ENCODE assay signal across 10 mouse cellular contexts in genomic region chr14:120846073-120846850, GRCm38 (mm10).
DNase-seq lines count a peak whose midpoint lies in the region; ATAC-seq and TF ChIP-seq lines count a peak whose summit lies in the region.
"Had no signal": no experiment of that assay in that cellular context is flagged by ENCODE, and none has a peak within 500 bp of the region (broad histone marks: within the 10 kb centered on the region; RNA-seq: fewer than 3 reads in every experiment).

No protein-coding gene starts in this region.

- no peak for TF ChIP-seq POLR2A in myocyte (IDR thresholded peaks at IDR 0.05; ENCODE audit: insufficient read length, low read depth)

- H3K27me3 ChIP-seq in intestine, embryonic 15.5 days (replicated peaks): no peaks in the 10 kb centered on the region
- no peaks in the 10 kb centered on the region for H3K27me3 ChIP-seq in myocyte (ENCODE audit: control insufficient read depth, insufficient read depth, insufficient read length)
- H3K27me3 ChIP-seq in midbrain, embryonic 13.5 days: no peaks in the 10 kb centered on the region
- H3K27me3 ChIP-seq in hindbrain, embryonic 13.5 days: 0 out of 2 replicates have a peak, but pooled peaks cover 4% of the 10 kb centered on the region
- no peaks in the 10 kb centered on the region for H3K27me3 ChIP-seq in forebrain, postnatal 0 days (ENCODE audit: insufficient read depth, low read length)

- TF ChIP-seq CTCF in forebrain, postnatal 0 days (IDR thresholded peaks at IDR 0.05; ENCODE audit: low read depth): no peak

- no peaks in the 10 kb centered on the region for H3K9me3 ChIP-seq in intestine, embryonic 15.5 days
- no peaks in the 10 kb centered on the region for H3K9me3 ChIP-seq in midbrain, embryonic 13.5 days
- H3K9me3 ChIP-seq in hindbrain, embryonic 13.5 days: no peaks in the 10 kb centered on the region
- H3K9me3 ChIP-seq in forebrain, postnatal 0 days (ENCODE audit: low read length): no peaks in the 10 kb centered on the region

- no peaks in the 10 kb centered on the region for H3K79me2 ChIP-seq in myocyte (ENCODE audit: control insufficient read depth, insufficient read depth)

- ATAC-seq in intestine, embryonic 15.5 days: peak; percentile 77
- ATAC-seq in midbrain, embryonic 13.5 days: no peak
- no peak for ATAC-seq in hindbrain, embryonic 13.5 days (ENCODE audit: low FRiP score)
- ATAC-seq in forebrain, postnatal 0 days: no peak

- H3K27ac ChIP-seq in intestine, embryonic 15.5 days: no peak overlapping the region
- H3K27ac ChIP-seq in midbrain, embryonic 13.5 days: no peak overlapping the region
- no peak overlapping the region for H3K27ac ChIP-seq in hindbrain, embryonic 13.5 days
- H3K27ac ChIP-seq in forebrain, postnatal 0 days (ENCODE audit: low read depth, low read length): no peak overlapping the region

- H3K4me1 ChIP-seq in intestine, embryonic 15.5 days (replicated peaks): peaks cover 8% of the 10 kb centered on the region; the same call in 1 of the 2 replicates
- H3K4me1 ChIP-seq in midbrain, embryonic 13.5 days (replicated peaks): 0 out of 2 replicates have a peak, but pooled peaks cover 10% of the 10 kb centered on the region
- no peaks in the 10 kb centered on the region; the same call in 1 of the 2 replicates for H3K4me1 ChIP-seq in hindbrain, embryonic 13.5 days (replicated peaks)
- no peaks in the 10 kb centered on the region for H3K4me1 ChIP-seq in forebrain, postnatal 0 days (ENCODE audit: insufficient read depth)

- H3K4me3 ChIP-seq in intestine, embryonic 15.5 days (replicated peaks): no peak overlapping the region
- no peak overlapping the region for H3K4me3 ChIP-seq in myocyte
- no peak overlapping the region for H3K4me3 ChIP-seq in midbrain, embryonic 13.5 days (replicated peaks)
- no peak overlapping the region for H3K4me3 ChIP-seq in hindbrain, embryonic 13.5 days
- H3K4me3 ChIP-seq in forebrain, postnatal 0 days (ENCODE audit: low read depth, low read length): no peak overlapping the region

- no peak overlapping the region for H3K9ac ChIP-seq in intestine, embryonic 15.5 days
- H3K9ac ChIP-seq in midbrain, embryonic 13.5 days (replicated peaks): no peak overlapping the region
- H3K9ac ChIP-seq in hindbrain, embryonic 13.5 days: no peak overlapping the region
- H3K9ac ChIP-seq in forebrain, postnatal 0 days: no peak overlapping the region

- no peak overlapping the region for H3K4me2 ChIP-seq in intestine, embryonic 15.5 days (replicated peaks)
- H3K4me2 ChIP-seq in myocyte (ENCODE audit: low read depth): peak overlapping the region; percentile 33
- no peak overlapping the region for H3K4me2 ChIP-seq in midbrain, embryonic 13.5 days (replicated peaks)
- no peak overlapping the region for H3K4me2 ChIP-seq in hindbrain, embryonic 13.5 days
- H3K4me2 ChIP-seq in forebrain, postnatal 0 days (ENCODE audit: low read depth): no peak overlapping the region

- no peak overlapping the region for H3ac ChIP-seq in myocyte (ENCODE audit: control insufficient read depth, insufficient read length)

- intact Hi-C loops in heart, postnatal 25 days (cut with DNase I): no loop called here

- peak; percentile 40 to 64 for DNase-seq in heart, adult 18-20 months
- DNase-seq in heart, postnatal 25 days (ENCODE audit: low spot score): no peak
- DNase-seq in adrenal gland, postnatal 25 days: peak; percentile 54
- DNase-seq in forebrain, postnatal 0 days: no peak
- DNase-seq: thymus, postnatal 4 days had no signal

- 48% methylated on average over 10 of the region's 10 CpGs for WGBS in intestine, embryonic 15.5 days
- WGBS in midbrain, embryonic 13.5 days: 65% methylated on average over 10 of the region's 10 CpGs
- WGBS in hindbrain, embryonic 13.5 days: 67% methylated on average over 10 of the region's 10 CpGs
- WGBS in forebrain, postnatal 0 days: 71% methylated on average over 10 of the region's 10 CpGs

- no peaks in the 10 kb centered on the region for H3K36me3 ChIP-seq in intestine, embryonic 15.5 days
- no peaks in the 10 kb centered on the region for H3K36me3 ChIP-seq in myocyte (ENCODE audit: control insufficient read depth, insufficient read depth)
- no peaks in the 10 kb centered on the region for H3K36me3 ChIP-seq in midbrain, embryonic 13.5 days
- no peaks in the 10 kb centered on the region for H3K36me3 ChIP-seq in hindbrain, embryonic 13.5 days
- H3K36me3 ChIP-seq in forebrain, postnatal 0 days (ENCODE audit: insufficient read depth): no peaks in the 10 kb centered on the region
- H3K36me3 ChIP-seq: G1E had no signal

TF ChIP-seq in myocyte, 11 proteins besides CTCF, POLR2A, EP300 and RAD21:
- TF ChIP-seq TCF12 (IDR thresholded peaks at IDR 0.05; ENCODE audit: insufficient read depth, poor library complexity, severe bottlenecking) (no peak), MYOD1 (IDR thresholded peaks at IDR 0.05; ENCODE audit: control insufficient read depth in 1 of 3, insufficient read length in 2 of 3, low read depth in 2 of 3) (no peak), MYOG (IDR thresholded peaks at IDR 0.05; ENCODE audit: control insufficient read depth in 1 of 3, insufficient read depth in 1 of 3, insufficient read length in 2 of 3, low read depth in 2 of 3) (no peak), REST (IDR thresholded peaks at IDR 0.05; ENCODE audit: insufficient read depth, insufficient read length) (no peak), MAX (IDR thresholded peaks at IDR 0.05; ENCODE audit: low read depth) (no peak), USF1 (IDR thresholded peaks at IDR 0.05; ENCODE audit: low read depth) (no peak), CEBPB (IDR thresholded peaks at IDR 0.05; ENCODE audit: insufficient read depth, poor library complexity, severe bottlenecking) (no peak), SRF (IDR thresholded peaks at IDR 0.05; ENCODE audit: control insufficient read depth, insufficient read length, low read depth) (no peak), E2F4 (IDR thresholded peaks at IDR 0.05; ENCODE audit: insufficient read depth) (no peak), TCF3 (IDR thresholded peaks at IDR 0.05; ENCODE audit: insufficient read length, low read depth) (no peak), POLR2AphosphoS2 (IDR thresholded peaks at IDR 0.05; ENCODE audit: insufficient read length, low read depth) (no peak)

Comparison
In these comparisons a context has a peak if more than half of its experiments do, and no peak if none do; other contexts are left out.
1. DNase-seq: peak in heart, adult 18-20 months (2 of 2) and adrenal gland, postnatal 25 days (single experiment); none in heart, postnatal 25 days (single experiment) and forebrain, postnatal 0 days (single experiment).